Mouse (Mus musculus): ENCODE measurements around the gene Gpr150. TPM values are rescaled to one million over a fixed set of nuclear protein-coding genes. Genes with fewer than 3 reads are reported as not detected.

Gpr150 gene
- 1 to 10 TPM; 3.4 to 4.2 TPM for total RNA-seq (2021)
- long read RNA-seq, experiment 1, partial matches to known transcripts: 0 of 4 reads
- long read RNA-seq, experiment 1, other reads (novel, unspliced or antisense): 1 of 4 reads
- long read RNA-seq, experiment 2, partial matches to known transcripts: 0 of 3 reads
- long read RNA-seq, experiment 2, other reads (novel, unspliced or antisense): 0 of 3 reads

DNA sequence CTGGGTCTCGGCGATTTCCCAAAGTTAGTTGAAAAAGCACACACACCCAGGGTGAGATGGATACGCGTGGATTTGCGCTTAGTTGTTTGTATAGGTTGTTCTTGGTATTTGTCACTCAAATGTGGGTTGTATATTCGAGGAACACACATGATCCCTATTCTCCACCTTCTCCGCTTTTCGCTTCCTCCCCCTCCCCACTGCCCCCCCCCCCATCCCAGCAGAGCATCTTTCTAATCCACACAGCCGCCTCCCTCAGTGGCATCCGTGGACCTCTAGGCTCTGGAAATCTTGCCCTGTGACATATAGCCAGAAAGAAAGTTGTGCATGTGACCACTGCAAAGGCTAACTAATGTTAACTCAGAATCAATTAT is at the start of gene Gpr150:
Gene Gpr150 (minus strand): TSS at position 101 of the 371 bp plus-strand sequence.
- DNase-seq (ENCODE audit: extremely low spot score in 1 of 2, low spot score in 2 of 2): no peak
- Histone ChIP-seq H3K4me3 (peak within 1 kb of the TSS; percentile 66), H3K27ac (peak within 1 kb of the TSS; percentile 82)
- intact Hi-C loops (cut with DNase I): loop anchor here (1.0 kb wide), 1 partner anchor 39 kb away; the partner anchor contains the start of gene Rfesd
- no peak for TF ChIP-seq CTCF (IDR thresholded peaks at IDR 0.05)

DNA sequence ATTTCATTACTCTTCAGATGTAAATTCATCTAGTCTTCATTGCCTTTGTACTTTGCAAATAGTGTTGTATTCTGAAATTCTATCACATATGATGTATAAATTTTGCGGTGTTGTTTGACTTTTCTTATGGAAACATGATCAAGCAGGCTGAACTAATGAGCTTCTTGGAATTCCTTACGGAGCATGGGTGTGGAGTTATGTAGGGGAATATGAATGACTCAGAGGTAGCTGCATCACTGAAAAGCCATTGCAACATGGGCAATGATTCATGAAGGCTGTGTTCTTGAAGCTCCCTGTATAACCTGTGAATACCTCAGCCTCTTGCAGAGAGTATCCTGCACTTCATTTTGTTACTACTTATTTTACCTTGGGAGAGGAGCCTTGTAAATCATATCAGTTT is 45.2 kb upstream of the Gpr150 start:
- no peak for TF ChIP-seq CTCF (IDR thresholded peaks at IDR 0.05)
- intact Hi-C loops (cut with DNase I): no loop called here
- H3K4me3 ChIP-seq: no peak overlapping the region
- no peak overlapping the region for H3K27ac ChIP-seq
- DNase-seq (ENCODE audit: extremely low spot score in 1 of 2, low spot score in 2 of 2): no peak

DNA sequence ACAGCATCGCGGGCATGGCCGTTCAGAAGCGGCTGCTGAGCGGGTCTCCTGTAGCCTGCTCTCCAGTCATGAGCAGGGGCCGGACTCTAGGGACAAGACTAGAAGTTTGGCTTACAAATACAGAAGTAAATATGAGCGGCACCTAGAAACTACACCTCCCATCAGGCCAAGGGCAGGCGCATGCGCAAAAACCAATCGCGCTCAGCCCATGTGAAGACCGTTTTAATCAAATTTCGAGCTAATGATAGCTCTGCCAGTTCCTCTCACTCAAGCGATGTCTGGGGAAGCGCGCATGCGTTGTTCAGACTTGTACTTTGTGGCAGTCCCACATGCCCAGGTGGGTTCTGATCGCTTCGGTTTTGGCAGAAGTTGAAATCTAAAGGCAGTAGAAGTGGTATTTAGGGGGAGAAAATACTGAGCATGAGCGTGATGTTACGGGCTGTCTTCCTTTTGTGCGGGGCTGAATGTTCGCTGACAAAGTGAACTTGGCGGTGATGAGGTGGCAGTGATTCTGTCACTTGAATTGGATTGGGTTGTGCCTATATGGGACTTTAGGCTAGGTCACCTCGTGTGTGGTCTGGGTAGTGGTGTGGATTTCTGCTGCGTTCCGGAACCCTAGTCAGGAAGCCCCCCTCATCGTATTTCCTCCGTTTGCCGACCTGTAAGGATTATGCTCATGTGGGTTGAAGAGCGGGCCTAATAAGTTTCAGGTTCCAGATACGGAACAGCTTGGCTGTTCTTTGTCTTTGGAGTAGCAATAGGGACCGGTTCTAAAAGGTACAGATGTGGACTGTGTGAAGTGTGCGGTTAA is 41.9 kb upstream of the Gpr150 start, which contains the start of the genes Arsk and Ttc37:
Gene Arsk (minus strand): TSS at position 168 of the 811 bp plus-strand sequence.
Gene Ttc37 (plus strand): TSS at position 242 of the 811 bp plus-strand sequence.
- no peak for TF ChIP-seq CTCF (IDR thresholded peaks at IDR 0.05)
- intact Hi-C loops (cut with DNase I): loop anchor here (5.0 kb wide), 1 partner anchor 156 kb away; the partner anchor contains the start of gene Rhobtb3
- Histone ChIP-seq H3K27ac (peak within 1 kb of the TSS; percentile 86), H3K4me3 (peak within 1 kb of the TSS; percentile 94)
- peak; percentile 91 to 92 for DNase-seq (ENCODE audit: extremely low spot score in 1 of 2, low spot score in 2 of 2)

DNA sequence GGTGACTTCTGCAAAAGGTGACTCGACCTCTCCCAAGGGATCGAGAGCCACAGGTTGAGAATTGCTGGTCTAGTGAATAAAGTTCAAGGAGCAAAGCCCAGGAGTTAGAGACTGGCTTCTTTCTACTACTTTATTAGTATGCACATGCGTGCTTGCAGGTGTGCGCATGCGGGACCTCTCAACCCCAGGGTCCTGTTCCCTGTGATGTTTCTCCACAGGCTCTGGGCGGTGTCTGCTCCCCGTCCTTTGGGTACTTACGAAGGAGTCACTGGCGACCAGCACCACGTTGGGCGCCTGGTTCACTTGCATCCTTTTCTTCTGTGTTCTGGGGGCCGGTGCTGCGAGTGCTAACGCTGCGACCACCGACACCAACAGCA is 41.3 kb upstream of the Gpr150 start:
- TF ChIP-seq CTCF (IDR thresholded peaks at IDR 0.05): no peak
- intact Hi-C loops (cut with DNase I): loop anchor here (5.0 kb wide), 1 partner anchor 156 kb away; the partner anchor contains the start of gene Rhobtb3
- H3K27ac ChIP-seq: peak overlapping the region; percentile 86
- DNase-seq (ENCODE audit: extremely low spot score in 1 of 2, low spot score in 2 of 2): no peak
- peak overlapping the region; percentile 94 for H3K4me3 ChIP-seq

DNA sequence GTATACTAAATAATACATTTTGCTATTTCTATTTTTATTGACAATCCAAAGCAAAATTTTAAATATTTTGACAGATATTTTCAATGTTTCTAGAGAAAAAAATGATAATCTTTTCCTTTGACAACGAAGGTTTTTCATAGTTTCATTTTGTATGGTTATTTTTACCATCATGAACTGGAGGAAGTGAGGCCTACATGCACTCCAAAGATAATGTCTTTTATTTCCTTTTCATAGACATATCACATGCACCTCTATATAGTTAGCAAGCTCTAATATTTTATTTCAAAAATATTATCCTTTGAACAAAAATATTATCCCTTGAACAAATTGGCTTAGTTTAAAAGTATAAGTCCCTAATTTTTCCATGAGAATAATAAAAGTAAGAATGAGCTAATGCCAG is 17.5 kb upstream of the Gpr150 start:
- no peak overlapping the region for H3K27ac ChIP-seq
- no peak for TF ChIP-seq CTCF (IDR thresholded peaks at IDR 0.05)
- no peak for DNase-seq (ENCODE audit: extremely low spot score in 1 of 2, low spot score in 2 of 2)
- intact Hi-C loops (cut with DNase I): no loop called here
- H3K4me3 ChIP-seq: no peak overlapping the region

DNA sequence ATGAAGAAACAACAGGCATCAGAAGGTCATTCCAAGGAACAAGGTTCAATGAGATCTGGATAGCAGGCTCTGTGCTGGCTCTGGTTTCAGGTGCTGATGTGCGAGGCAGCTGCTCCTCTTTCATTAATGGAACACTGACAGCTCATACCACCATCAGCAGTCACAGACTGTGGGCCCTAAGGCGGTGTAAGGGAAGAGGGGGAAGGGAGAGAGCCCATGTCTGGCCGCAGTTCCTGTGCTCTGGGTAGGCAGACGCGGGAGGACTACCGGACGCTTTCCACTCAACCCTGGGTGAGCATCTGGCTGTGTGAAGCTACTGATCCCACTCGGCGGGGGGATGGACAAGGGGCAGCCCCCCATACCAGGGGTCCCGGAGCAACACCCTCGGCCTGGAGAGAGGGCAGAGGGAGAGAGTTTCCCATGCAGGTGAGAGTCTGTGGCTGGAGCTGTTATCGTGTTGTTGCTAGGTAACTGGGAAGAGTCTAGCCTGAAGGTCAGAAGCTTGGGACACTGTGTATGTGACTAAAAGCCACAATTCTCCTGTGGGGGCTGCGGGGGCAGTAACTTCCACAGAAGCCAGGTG is 7.7 kb upstream of the Gpr150 start:
- no peak overlapping the region for H3K4me3 ChIP-seq
- intact Hi-C loops (cut with DNase I): no loop called here
- no peak for DNase-seq (ENCODE audit: extremely low spot score in 1 of 2, low spot score in 2 of 2)
- no peak overlapping the region for H3K27ac ChIP-seq
- TF ChIP-seq CTCF (IDR thresholded peaks at IDR 0.05): no peak

DNA sequence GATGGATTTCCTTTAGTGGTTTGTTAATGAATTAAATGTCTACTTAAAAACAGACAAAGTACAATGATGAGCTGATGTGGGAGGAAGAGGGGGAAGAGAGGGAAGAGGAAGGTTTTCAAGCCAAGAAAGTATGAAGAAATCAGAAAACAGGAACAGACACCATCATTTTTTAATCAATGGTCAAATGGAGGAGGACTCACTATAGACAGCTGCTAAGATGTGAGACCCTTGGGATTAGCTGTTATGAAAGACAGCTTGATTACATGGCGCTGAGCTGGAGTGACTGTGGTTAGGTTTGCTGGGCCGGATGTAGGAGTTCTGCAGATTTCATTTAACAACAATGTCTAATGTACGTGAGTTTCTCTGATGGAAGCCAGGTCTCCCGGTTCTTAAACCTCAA is 6.8 kb upstream of the Gpr150 start:
- no peak for DNase-seq (ENCODE audit: extremely low spot score in 1 of 2, low spot score in 2 of 2)
- intact Hi-C loops (cut with DNase I): no loop called here
- Histone ChIP-seq H3K4me3 (no peak overlapping the region), H3K27ac (no peak overlapping the region)
- no peak for TF ChIP-seq CTCF (IDR thresholded peaks at IDR 0.05)

DNA sequence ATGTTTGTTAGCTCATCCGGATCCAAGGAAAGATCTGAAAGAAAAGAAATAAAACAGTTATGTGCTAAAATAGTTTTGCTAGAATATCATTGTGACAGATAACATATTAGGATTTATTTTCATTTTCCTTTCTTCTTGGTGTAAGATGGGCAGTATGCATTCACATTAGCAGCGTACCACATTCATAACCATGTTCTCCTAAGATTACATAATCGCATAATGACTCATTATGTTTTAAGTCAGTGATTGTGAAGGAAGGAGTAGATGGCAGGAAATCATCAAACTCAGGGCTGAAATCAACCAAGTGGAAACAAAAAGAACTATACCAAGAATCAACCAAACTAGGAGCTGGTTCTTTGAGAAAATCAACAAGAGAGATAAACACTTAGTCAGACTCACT is 5.8 kb upstream of the Gpr150 start:
- no peak for TF ChIP-seq CTCF (IDR thresholded peaks at IDR 0.05)
- no peak overlapping the region for H3K27ac ChIP-seq
- DNase-seq (ENCODE audit: extremely low spot score in 1 of 2, low spot score in 2 of 2): no peak
- intact Hi-C loops (cut with DNase I): no loop called here
- no peak overlapping the region for H3K4me3 ChIP-seq

DNA sequence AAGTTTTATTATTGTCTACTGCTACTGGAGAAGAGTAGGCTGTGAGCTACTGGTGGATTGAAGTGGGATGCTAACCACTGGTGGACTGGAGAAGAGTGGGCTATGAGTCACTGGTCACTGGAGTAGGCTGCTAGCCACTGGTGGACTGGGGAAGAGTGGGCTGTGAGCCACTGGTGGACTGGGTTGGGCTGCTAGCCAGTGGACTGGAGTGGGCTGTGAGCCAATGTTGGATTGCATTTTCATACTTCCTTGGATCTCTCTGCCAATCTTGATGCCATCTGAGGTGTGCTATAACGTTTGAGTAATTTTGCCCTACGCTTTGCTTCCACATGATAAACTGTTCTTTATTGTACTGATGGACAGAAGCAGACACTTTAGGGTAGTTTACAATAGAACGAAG is 5.3 kb upstream of the Gpr150 start:
- Histone ChIP-seq H3K27ac (no peak overlapping the region), H3K4me3 (no peak overlapping the region)
- intact Hi-C loops (cut with DNase I): no loop called here
- no peak for DNase-seq (ENCODE audit: extremely low spot score in 1 of 2, low spot score in 2 of 2)
- TF ChIP-seq CTCF (IDR thresholded peaks at IDR 0.05): no peak

DNA sequence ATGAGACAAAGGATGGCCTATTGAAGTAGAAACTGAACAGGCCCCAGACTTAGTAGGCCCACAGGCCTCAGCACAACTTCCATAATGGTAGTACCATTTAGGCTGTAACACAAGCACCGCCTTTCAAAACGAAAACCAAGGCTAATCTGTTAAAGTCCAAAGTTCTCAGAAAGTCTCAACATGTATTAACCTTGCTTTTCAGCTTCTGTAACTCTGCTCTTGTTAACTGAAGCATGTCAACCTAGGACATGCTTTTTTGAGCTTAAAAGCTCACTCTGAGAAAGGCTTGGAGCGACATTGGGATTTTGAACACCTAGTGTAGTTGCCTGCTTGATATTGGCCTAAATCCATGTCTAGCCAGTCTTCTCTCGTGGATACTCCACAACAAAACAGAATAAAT is 2.8 kb upstream of the Gpr150 start:
- intact Hi-C loops (cut with DNase I): no loop called here
- TF ChIP-seq CTCF (IDR thresholded peaks at IDR 0.05): no peak
- Histone ChIP-seq H3K4me3 (no peak overlapping the region), H3K27ac (no peak overlapping the region)
- no peak for DNase-seq (ENCODE audit: extremely low spot score in 1 of 2, low spot score in 2 of 2)

DNA sequence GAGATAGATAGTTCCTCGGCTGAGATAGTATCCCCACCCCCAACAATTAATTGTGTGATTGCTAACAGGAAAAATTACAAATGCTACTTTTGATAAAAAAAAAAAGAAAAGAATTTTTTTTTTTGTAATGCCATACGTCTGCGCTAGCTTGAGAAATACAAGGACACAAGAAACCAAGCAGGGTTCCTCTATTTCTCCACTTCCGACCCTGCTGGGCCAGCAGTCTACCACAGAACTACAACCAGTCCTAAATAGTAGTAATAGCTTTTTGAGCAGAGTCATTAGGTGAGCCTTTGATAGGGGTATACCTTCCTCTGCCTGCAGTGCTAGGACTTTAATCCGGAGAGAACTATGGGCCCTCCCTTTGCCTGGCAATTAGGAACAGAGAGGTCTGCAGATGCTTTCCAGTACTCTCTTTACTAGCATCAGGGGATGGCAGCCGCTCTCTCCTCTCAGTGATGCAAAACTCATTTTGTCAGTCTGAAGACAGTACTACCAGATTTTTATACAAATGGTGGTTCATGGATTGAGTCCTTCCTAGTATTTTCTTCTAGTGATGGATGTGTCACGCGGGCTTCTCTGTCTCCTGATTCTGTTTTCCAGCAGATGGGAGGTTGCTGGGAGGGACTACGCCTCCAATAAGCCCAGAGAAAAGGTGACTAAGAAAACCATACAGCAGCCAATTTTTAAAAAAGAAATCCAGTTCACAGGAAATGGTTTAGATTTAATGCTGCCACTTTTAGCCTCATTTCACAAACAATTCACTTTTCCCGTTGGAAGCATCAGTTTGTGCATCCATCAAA is 672 bp upstream of the Gpr150 start:
- H3K27ac ChIP-seq: peak overlapping the region; percentile 48
- DNase-seq (ENCODE audit: extremely low spot score in 1 of 2, low spot score in 2 of 2): peak in 1 of 2 experiments; percentile 20
- intact Hi-C loops (cut with DNase I): no loop called here
- H3K4me3 ChIP-seq: no peak overlapping the region
- no peak for TF ChIP-seq CTCF (IDR thresholded peaks at IDR 0.05)
